Mouse (Mus musculus) spleen, postnatal 10 days (tissue): ENCODE data around the gene R3hdm2.

ENCODE experiments used
- DNase-seq, 2 experiments: peaks; one replicate each; pipeline ENCODE4 v3.0.0; 2021 to 2022; ENCODE audit warnings: low spot score in 2 of 2

R3hdm2 gene

GRCm38 (mm10) chr10:127353909-127354895 is 25.9 kb upstream of the R3hdm2 start, which contains the start of gene Inhbe:
Gene Inhbe, minus strand, starts transcription at chr10:127354411.
- no peak for DNase-seq

DNA sequence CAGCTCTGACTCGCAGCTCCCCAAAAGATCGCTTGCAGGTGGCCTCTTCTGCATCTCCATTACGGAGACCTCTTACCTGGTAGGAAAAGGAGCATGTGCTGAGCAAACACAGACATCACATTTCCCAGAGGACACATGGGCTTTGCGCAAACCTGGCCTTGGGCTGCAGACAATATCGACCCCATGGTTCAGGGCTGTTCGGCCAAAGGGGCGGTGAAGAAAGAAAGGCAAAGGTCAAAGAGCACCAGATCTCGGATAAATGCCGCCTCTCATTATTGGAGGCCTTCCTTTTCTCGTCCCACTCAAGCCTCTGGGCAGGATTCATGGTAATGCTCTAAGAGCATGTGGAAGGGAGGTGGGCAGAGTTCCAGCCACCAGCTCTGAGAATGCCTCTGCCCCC is 24.8 kb upstream of the R3hdm2 start:
- DNase-seq, result no peak

GRCm38 (mm10) chr10:127360714-127361113 is 19.4 kb upstream of the R3hdm2 start:
- no peak for DNase-seq

GRCm38 (mm10) chr10:127367116-127367515 is 13.0 kb upstream of the R3hdm2 start:
- no peak for DNase-seq

GRCm38 (mm10) chr10:127368273-127368672 is 11.9 kb upstream of the R3hdm2 start:
- DNase-seq, result no peak

DNA sequence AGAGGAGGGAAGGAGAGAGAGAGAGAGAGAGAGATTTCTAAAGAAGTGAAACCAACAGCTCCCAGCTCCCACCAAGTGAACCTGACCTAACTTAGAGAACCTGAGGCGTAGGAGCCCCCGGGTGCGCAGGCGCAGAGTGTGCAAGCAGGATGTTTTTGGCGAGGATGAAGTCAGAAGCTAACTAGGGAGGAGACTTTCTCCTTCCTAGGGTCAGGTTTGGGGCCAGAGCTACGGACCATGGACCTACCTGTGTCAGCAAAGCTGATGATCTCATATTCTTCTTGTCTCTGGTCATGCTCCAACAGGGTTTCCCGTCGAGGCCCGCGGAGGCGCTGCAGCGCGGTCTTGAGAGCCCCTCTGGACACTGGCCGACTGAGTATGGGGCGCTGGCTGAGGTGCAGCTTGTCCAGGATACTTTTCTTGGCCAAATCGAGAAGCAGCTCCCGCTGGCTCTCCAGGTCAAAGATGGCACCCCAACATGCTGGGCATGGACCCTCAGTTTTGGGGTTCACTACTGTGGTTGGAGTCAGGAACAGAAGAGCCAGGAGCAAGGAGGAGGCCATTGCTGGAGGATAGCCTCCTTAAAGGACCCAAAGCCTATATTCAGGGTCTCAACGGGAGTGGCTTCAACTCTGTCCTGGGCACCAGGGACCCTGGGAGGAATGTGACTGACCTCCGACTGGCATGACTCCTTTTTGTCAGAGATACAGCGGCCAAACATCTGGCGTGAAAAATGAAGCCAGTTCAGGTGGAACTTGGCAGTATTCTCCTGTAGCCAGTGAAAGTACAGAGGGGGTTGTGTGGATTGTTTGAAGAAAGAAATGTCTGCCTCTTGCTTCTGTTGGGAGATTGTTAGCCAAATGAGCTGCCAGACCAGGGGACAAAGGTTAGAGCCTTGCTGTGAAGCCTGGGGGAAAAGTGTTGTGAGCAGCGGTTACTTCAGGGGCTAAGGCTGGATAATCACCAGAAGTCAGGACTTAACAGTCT is 10.0 kb upstream of the R3hdm2 start, which contains the start of gene Inhbc:
Inhbc (minus strand) TSS at position 598 of the 987 bp plus-strand sequence.
- DNase-seq, result no peak

DNA sequence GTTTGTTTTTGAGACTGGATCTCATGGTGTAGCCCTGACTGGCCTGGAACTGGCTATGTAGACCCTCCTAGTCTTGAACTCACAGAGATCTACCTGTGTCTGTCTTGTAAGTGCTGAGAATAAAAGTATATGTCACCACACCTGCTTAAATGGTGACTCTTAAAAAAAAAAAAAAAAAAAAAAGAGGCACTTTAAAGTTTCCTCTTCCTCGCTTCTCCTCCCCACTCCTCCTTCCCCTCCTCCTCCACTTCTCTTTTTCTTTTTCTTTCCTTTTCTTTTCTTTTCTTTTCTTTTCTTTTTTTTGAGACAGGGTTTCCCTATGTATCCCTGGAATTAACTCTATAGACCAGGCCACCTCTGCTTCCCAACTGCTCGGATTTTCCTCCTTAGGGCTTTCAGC is 9.1 kb upstream of the R3hdm2 start:
- DNase-seq, result no peak

DNA sequence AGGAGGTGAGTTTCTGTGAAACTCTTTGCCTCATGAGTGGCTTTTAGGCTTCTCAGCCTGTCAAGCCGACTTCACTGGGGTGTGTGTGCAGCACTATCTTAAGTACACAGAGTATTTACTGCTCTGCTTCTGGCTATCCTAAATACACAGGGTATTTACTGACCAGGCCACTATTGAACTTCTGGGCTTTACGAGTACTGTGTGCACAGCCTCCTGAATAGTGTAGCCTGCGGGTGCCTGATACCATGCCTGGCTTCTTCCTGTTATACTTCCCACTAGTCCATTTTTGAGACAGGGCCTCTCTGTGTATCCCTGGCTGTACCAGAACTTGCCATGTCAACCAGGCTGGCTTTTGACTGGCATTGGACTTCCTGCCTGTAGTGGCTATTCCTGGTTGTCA is 2.4 kb upstream of the R3hdm2 start:
- DNase-seq, result no peak

GRCm38 (mm10) chr10:127379654-127380053 is 473 bp upstream of the R3hdm2 start:
- DNase-seq, result no peak

DNA sequence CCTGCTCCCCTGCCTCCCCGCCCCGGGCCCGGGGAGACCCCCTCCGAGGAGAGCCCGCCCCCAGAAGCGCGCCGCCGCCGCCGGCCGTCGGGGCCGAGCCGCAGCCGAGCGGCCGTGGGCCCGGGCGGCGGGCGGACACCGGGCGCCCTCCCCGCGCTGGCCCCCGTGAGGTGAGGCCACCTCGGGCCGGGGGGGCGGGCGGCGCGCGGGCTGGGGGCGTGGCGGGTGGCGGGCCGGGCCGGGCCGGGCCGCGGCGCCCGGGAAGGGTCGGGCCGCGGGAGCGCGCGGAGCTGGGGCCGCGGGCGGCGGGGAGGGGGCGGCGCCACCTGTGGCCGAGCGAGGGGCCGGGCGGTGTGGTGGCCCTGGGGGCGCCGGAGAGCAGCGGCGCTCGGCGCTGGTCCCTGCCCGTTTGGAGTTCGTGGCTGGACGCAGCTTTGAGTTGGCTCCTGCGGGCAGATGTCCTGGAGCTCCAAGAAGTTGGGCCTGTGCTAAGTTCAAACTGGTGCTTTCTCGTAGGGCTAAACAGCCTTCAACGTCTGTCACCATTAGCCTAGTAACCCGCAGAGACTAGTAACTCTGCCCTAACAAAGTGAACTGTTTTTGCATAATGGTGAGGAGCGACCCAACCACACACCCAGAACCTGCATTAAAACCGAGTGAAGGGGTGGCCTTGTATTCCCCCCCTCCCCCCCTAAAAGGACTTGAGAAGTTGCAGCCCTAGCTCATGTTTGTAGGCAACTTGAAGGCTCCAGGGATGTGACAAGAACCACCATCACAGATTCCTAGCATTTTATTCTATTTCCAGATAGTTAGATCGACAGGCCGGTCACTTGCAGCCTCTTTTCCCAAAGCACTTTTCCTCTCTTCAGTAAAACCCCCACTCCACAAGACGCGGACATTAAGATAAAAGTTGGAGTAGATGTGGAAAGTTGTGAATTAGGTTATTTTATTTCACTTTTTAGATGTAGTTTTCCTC is 928 bp downstream of the R3hdm2 start:
- peak; percentile 63 to 70 for DNase-seq

- no peak for DNase-seq
These were observed 1.6 kb downstream of the R3hdm2 start for GRCm38 (mm10) chr10:127381743-127382134.

- peak in 1 of 2 experiments; percentile 26 for DNase-seq
These were observed 11.6 kb downstream of the R3hdm2 start for GRCm38 (mm10) chr10:127391774-127392173.

DNA sequence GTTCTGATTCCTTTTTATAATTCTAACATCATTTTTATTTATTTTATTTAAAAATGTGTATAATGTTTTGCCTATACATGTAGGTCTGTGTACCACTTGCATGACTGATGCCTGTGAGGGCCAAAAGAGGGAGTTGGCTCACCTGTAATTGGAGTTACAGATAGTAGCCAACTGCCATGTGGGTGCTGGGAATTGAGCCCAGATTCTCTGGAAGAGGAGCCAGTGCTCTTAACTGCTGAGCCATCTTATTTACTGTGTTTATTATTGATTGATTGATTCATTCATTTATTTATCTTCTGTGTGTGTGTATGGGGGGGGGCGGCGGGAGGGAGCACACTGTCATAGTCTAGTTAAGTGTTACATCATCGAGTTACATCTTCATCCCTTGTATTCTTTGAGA is 24.6 kb downstream of the R3hdm2 start:
- no peak for DNase-seq

GRCm38 (mm10) chr10:127407391-127407790 is 27.3 kb downstream of the R3hdm2 start:
- no peak for DNase-seq

GRCm38 (mm10) chr10:127412101-127412500 is 32.0 kb downstream of the R3hdm2 start:
- DNase-seq, result no peak

DNA sequence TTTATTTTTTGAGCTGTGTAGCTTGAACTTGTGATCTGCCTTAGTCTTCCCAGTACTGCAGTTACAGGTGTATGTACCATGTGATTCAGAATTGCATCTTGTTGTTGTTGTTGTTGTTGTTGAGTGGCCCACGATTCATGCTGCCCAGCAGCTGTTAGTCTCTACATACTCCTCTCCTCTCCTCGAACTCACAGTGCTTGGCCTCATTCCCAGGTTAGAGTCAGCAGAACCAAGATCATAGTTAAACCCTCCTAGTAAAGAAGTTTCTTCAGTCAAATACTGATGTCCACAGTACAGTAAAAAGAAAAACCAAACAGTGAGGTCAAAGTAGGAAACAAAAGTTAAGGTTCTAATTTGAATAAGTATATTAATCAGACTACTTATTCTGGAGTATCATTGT is 32.6 kb downstream of the R3hdm2 start:
- DNase-seq, result no peak

DNA sequence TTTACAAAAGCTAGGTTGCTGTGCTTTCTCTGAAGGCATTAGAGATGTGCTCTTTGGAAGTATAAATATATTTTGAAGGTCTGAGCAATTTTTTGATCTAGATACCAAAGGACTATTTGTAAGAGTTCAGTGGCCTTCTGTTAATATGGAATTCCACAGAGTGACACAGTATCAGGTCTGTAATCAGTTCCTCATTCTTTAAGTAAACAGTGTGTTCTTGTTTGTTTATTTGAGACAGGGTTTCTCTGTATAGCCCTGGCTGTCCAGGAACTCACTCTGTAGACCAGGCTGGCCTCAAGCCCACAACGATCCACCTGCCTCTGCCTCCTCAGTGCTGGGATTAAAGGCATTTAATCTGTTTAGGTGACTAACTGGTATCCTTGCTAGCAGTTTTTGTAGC is 33.5 kb downstream of the R3hdm2 start:
- DNase-seq, result no peak

- DNase-seq, result no peak
These were observed 34.0 kb downstream of the R3hdm2 start for GRCm38 (mm10) chr10:127414141-127414540.

DNA sequence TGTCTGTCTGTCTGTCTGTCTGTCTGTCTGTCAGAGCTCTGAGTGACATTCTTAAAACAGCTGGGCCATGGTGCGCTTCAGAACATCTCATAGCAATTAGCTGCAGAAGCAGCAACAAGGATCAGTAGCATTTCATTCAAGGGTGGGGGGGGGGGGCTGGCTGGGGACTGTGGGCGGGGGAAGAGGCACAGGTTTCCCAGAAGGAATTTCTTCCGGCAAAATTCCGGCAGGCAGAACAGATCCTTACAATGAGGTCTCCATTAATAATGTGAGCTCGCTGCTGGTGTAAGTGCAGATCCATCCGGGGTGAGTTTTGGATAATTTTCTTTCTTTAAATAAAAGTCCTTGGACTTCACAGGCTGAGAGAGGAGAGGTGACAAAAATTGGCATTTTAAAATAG is 40.0 kb downstream of the R3hdm2 start:
- no peak for DNase-seq

DNA sequence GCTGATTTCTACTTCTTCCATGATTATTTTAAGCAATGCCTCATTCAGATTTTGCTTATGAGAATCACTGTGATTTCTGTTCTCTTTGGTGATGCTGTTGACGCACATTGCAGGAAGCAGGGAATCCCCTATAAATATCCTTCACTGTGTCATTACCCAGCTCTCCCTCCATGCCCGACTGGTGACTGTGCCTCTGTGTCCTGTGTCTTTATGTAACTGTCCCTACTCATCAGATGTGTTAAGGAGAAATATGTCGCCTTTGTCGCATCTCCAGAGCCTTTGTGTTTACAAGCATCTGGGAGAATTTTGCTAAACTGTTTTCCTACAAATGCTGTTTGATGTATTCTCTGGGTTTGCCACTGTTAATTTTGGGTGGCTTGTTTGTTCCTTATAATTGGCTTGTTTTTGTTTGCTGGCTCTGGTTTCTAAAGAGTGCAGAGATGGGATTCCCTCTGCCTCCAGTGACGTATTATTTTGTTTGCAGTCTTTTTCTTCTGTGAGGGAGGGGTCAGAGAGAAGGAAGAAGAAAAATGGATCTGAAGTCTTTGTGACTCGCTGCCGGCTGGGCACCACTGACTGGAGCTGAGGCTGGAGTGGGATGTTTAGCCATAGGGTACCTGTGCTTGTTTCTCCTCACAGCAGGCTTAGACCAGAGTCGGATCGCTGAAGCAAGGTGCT is 40.7 kb downstream of the R3hdm2 start:
- no peak for DNase-seq
